9 mouse cellular contexts compared by ENCODE assay signal in genomic region chr2:157064136-157064535, GRCm38 (mm10). TPM values are rescaled to one million over a fixed set of nuclear protein-coding genes. Genes with fewer than 3 reads are reported as not detected.
A peak's percentile ranks its signal among the peaks of the same experiment; 100 is the strongest.
DNase-seq lines count a peak whose midpoint lies in the region; ATAC-seq lines count a peak whose summit lies in the region.
"Had no signal": no experiment of that assay in that cellular context is flagged by ENCODE, and none has a peak within 500 bp of the region (broad histone marks: within the 10 kb centered on the region; RNA-seq: fewer than 3 reads in every experiment).

No protein-coding gene starts in this region.

- no peaks in the 10 kb centered on the region for H3K9me3 ChIP-seq in midbrain, embryonic 12.5 days
- no peaks in the 10 kb centered on the region for H3K9me3 ChIP-seq in midbrain, embryonic 15.5 days
- no peaks in the 10 kb centered on the region for H3K9me3 ChIP-seq in heart, embryonic 12.5 days (replicated peaks)
- no peaks in the 10 kb centered on the region for H3K9me3 ChIP-seq in midbrain, embryonic 13.5 days

- H3K36me3 ChIP-seq in midbrain, embryonic 12.5 days, result peaks cover 9% of the 10 kb centered on the region
- H3K36me3 ChIP-seq in midbrain, embryonic 15.5 days (replicated peaks), result no peaks in the 10 kb centered on the region
- peaks cover 15% of the 10 kb centered on the region for H3K36me3 ChIP-seq in heart, embryonic 12.5 days
- peaks cover 25% of the 10 kb centered on the region for H3K36me3 ChIP-seq in midbrain, embryonic 13.5 days

- H3K27ac ChIP-seq in midbrain, embryonic 12.5 days (replicated peaks), result peak overlapping the region; percentile 39
- no peak overlapping the region for H3K27ac ChIP-seq in midbrain, embryonic 15.5 days
- H3K27ac ChIP-seq in heart, embryonic 12.5 days (ENCODE audit: poor library complexity, severe bottlenecking), result no peak overlapping the region
- H3K27ac ChIP-seq in midbrain, embryonic 13.5 days, result peak overlapping the region; percentile 12

- H3K4me3 ChIP-seq in midbrain, embryonic 12.5 days, result no peak overlapping the region
- no peak overlapping the region for H3K4me3 ChIP-seq in midbrain, embryonic 15.5 days
- H3K4me3 ChIP-seq in heart, embryonic 12.5 days, result no peak overlapping the region
- no peak overlapping the region for H3K4me3 ChIP-seq in midbrain, embryonic 13.5 days (replicated peaks)

- H3K9ac ChIP-seq in midbrain, embryonic 12.5 days (replicated peaks), result 0 out of 2 replicates have a peak overlapping the region, but pooled peaks have one; percentile 20
- H3K9ac ChIP-seq in midbrain, embryonic 15.5 days, result no peak overlapping the region
- H3K9ac ChIP-seq in heart, embryonic 12.5 days, result peak overlapping the region; percentile 23; the same call in 1 of the 2 replicates
- H3K9ac ChIP-seq in midbrain, embryonic 13.5 days (replicated peaks), result no peak overlapping the region; the same call in 1 of the 2 replicates

- H3K27me3 ChIP-seq in midbrain, embryonic 12.5 days, result no peaks in the 10 kb centered on the region
- no peaks in the 10 kb centered on the region for H3K27me3 ChIP-seq in midbrain, embryonic 15.5 days (replicated peaks)
- H3K27me3 ChIP-seq in heart, embryonic 12.5 days (replicated peaks), result no peaks in the 10 kb centered on the region
- no peaks in the 10 kb centered on the region for H3K27me3 ChIP-seq in midbrain, embryonic 13.5 days

- ATAC-seq in midbrain, embryonic 12.5 days (ENCODE audit: low FRiP score, low read depth), result no peak
- ATAC-seq in midbrain, embryonic 15.5 days (replicated peaks), result no peak
- no peak for ATAC-seq in heart, embryonic 12.5 days (ENCODE audit: insufficient number of reproducible peaks, low FRiP score)
- peak; percentile 15; the same call in 1 of the 2 replicates for ATAC-seq in midbrain, embryonic 13.5 days
- no peak for ATAC-seq in frontal cortex, adult (ENCODE audit: low TSS enrichment)

- no peak overlapping the region for H3K4me2 ChIP-seq in midbrain, embryonic 12.5 days (replicated peaks)
- H3K4me2 ChIP-seq in midbrain, embryonic 15.5 days, result no peak overlapping the region
- no peak overlapping the region for H3K4me2 ChIP-seq in heart, embryonic 12.5 days
- no peak overlapping the region for H3K4me2 ChIP-seq in midbrain, embryonic 13.5 days (replicated peaks)

- DNase-seq in frontal cortex, postnatal 10 days (ENCODE audit: low spot score in 2 of 2), result peak; percentile 58 to 77
- DNase-seq in frontal cortex, postnatal 25 days (ENCODE audit: low spot score in 2 of 2), result no peak
- DNase-seq in testis, postnatal 10 days (ENCODE audit: low spot score), result no peak

- H3K4me1 ChIP-seq in midbrain, embryonic 12.5 days, result peaks cover 49% of the 10 kb centered on the region
- H3K4me1 ChIP-seq in midbrain, embryonic 15.5 days, result peaks cover 62% of the 10 kb centered on the region
- peaks cover 68% of the 10 kb centered on the region for H3K4me1 ChIP-seq in heart, embryonic 12.5 days (replicated peaks)
- H3K4me1 ChIP-seq in midbrain, embryonic 13.5 days (replicated peaks), result peaks cover 75% of the 10 kb centered on the region

- 69% methylated on average over 7 of the region's 7 CpGs for WGBS in midbrain, embryonic 12.5 days
- WGBS in midbrain, embryonic 15.5 days, result 50% methylated on average over 7 of the region's 7 CpGs
- 67% methylated on average over 7 of the region's 7 CpGs for WGBS in heart, embryonic 12.5 days
- 60% methylated on average over 7 of the region's 7 CpGs for WGBS in midbrain, embryonic 13.5 days

RNA-seq across cellular contexts. Expression of gene Soga1, which starts 14.9 kb away (rescaled TPM):
- 6.9 and 7.3 TPM in 2 replicates for polyA plus RNA-seq in midbrain, embryonic 12.5 days (2016; fragmentation: Nextera tagmentation; extraction: Ambion mirVana)
- 6.8 and 7.1 TPM in 2 replicates for polyA plus RNA-seq in midbrain, embryonic 15.5 days (2015; fragmentation: Nextera tagmentation; extraction: Ambion mirVana)
- 4.5 and 5.2 TPM in 2 replicates for polyA plus RNA-seq in heart, embryonic 12.5 days (2016; fragmentation: Nextera tagmentation; extraction: Ambion mirVana)
- polyA plus RNA-seq in midbrain, embryonic 13.5 days (2015; fragmentation: Nextera tagmentation; extraction: Ambion mirVana), result 6.2 and 6.4 TPM in 2 replicates

RNA-seq across cellular contexts. Expression of gene Tldc2, which starts 22.7 kb away (rescaled TPM):
- not detected in 2 replicates for polyA plus RNA-seq in midbrain, embryonic 12.5 days (2016; fragmentation: Nextera tagmentation; extraction: Ambion mirVana)
- polyA plus RNA-seq in midbrain, embryonic 15.5 days (2015; fragmentation: Nextera tagmentation; extraction: Ambion mirVana), result not detected in 2 replicates
- not detected in 2 replicates for polyA plus RNA-seq in heart, embryonic 12.5 days (2016; fragmentation: Nextera tagmentation; extraction: Ambion mirVana)
- polyA plus RNA-seq in midbrain, embryonic 13.5 days (2015; fragmentation: Nextera tagmentation; extraction: Ambion mirVana), result not detected in 2 replicates
- polyA plus RNA-seq: embryonic facial prominence, embryonic 11.5 days had no signal

RNA-seq across cellular contexts. Expression of gene Dsn1, which starts 57.2 kb away (rescaled TPM):
- polyA plus RNA-seq in midbrain, embryonic 12.5 days (2016; fragmentation: Nextera tagmentation; extraction: Ambion mirVana), result 44.5 and 45.0 TPM in 2 replicates
- polyA plus RNA-seq in midbrain, embryonic 15.5 days (2015; fragmentation: Nextera tagmentation; extraction: Ambion mirVana), result 8.9 and 9.6 TPM in 2 replicates
- polyA plus RNA-seq in heart, embryonic 12.5 days (2016; fragmentation: Nextera tagmentation; extraction: Ambion mirVana), result 39.1 and 41.0 TPM in 2 replicates
- polyA plus RNA-seq in midbrain, embryonic 13.5 days (2015; fragmentation: Nextera tagmentation; extraction: Ambion mirVana), result 18.0 and 18.7 TPM in 2 replicates

Comparison
In these comparisons a context has a peak if more than half of its experiments do, and no peak if none do; other contexts are left out.
1. DNase-seq: peak in frontal cortex, postnatal 10 days (2 of 2); none in frontal cortex, postnatal 25 days (0 of 2) and testis, postnatal 10 days (single experiment).
2. H3K27ac ChIP-seq: peak in midbrain, embryonic 12.5 days (single experiment) and midbrain, embryonic 13.5 days (single experiment); none in midbrain, embryonic 15.5 days (single experiment) and heart, embryonic 12.5 days (single experiment).
3. H3K9ac ChIP-seq: peak in midbrain, embryonic 12.5 days (single experiment) and heart, embryonic 12.5 days (single experiment); none in midbrain, embryonic 15.5 days (single experiment) and midbrain, embryonic 13.5 days (single experiment).